Mouse (Mus musculus): ENCODE results near the gene Rpl36-ps4. TPM values are rescaled to one million over a fixed set of nuclear protein-coding genes. Genes with fewer than 3 reads are reported as not detected.
"Not testable (repeated sequence)": the region's sequence is repeated elsewhere in the genome, so short reads cannot be mapped to it uniquely, and the experiment has no call there.

Gene Rpl36-ps4
- polyA plus RNA-seq, 1 experiment from 2014 or later, result not detected

DNA sequence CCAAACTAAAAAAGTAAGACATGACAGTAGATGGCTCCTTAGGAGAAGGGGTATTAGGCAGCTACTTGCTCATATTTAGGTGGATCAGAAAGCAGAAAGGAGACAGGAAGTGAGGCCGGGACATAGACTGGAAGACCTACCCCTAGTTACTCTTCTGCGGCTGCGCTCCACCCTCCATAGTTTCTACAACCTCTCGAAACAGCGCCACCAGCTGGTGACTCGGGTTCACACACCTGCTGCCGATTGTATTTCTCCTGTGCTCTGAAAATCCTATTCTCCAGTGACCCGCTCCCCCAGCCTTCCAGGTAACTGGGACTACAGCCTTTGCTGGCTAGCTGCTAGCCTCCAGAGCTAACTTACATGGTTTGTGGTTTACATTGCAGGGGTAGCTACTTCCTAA is 37.5 kb downstream of the Rpl36-ps4 start:
- Histone ChIP-seq H3K9me3 (0 out of 2 replicates have a peak, but pooled peaks cover 5% of the 10 kb centered on the region), H3K27ac (no peak overlapping the region), H3K4me3 (no peak overlapping the region), H3K36me3 (replicated peaks) (no peaks in the 10 kb centered on the region), H3K27me3 (ENCODE audit: poor library complexity, severe bottlenecking) (no peaks in the 10 kb centered on the region), H3K4me1 (no peaks in the 10 kb centered on the region)
- no peak for DNase-seq (ENCODE audit: extremely low spot score, low spot score)
- 64% methylated on average over 8 of the region's 8 CpGs for WGBS

DNA sequence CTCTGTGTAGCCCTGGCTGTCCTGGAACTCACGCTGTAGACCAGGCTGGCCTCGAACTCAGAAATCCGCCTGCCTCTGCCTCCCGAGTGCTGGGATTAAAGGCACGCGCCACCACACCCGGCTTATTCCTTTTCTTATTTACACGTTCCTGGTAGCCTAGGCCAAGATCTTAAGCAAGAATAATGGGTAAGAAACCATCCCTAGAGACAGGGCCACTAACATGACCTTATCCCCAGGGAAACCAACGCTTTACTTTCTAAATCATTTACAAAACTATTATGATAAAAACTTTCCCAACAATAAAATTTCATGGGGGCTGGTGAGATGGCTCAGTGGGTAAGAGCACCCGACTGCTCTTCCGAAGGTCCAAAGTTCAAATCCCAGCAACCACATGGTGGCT is 38.6 kb downstream of the Rpl36-ps4 start:
- WGBS, result 94% methylated on average over 11 of the region's 11 CpGs
- not testable (repeated sequence) for H3K27me3 ChIP-seq (ENCODE audit: poor library complexity, severe bottlenecking); H3K4me1 ChIP-seq; H3K27ac ChIP-seq; H3K4me3 ChIP-seq; DNase-seq (ENCODE audit: extremely low spot score, low spot score); H3K36me3 ChIP-seq (replicated peaks); H3K9me3 ChIP-seq

DNA sequence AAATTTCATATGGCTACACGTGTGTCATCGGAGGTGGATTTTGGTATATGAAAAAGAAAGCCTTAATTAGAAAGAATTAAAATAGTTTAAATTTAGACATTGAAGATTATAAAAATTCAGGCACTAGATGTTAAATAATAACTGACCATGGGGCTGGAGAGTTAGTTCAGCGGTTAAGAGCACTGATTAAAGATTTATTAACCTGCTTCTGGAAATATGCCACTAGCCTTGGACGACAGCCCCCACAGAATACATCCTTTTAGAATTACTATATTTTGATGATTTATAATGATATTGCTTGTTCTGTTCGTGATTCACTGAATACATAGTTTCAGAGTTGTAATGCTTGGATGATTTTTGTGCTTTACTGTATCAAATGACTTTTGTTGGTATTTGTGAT is 39.2 kb downstream of the Rpl36-ps4 start:
- H3K36me3 ChIP-seq (replicated peaks); H3K27me3 ChIP-seq (ENCODE audit: poor library complexity, severe bottlenecking); H3K27ac ChIP-seq; DNase-seq (ENCODE audit: extremely low spot score, low spot score); H3K4me1 ChIP-seq; H3K9me3 ChIP-seq; H3K4me3 ChIP-seq: not testable (repeated sequence)
- 93% methylated on average over 5 of the region's 5 CpGs for WGBS

DNA sequence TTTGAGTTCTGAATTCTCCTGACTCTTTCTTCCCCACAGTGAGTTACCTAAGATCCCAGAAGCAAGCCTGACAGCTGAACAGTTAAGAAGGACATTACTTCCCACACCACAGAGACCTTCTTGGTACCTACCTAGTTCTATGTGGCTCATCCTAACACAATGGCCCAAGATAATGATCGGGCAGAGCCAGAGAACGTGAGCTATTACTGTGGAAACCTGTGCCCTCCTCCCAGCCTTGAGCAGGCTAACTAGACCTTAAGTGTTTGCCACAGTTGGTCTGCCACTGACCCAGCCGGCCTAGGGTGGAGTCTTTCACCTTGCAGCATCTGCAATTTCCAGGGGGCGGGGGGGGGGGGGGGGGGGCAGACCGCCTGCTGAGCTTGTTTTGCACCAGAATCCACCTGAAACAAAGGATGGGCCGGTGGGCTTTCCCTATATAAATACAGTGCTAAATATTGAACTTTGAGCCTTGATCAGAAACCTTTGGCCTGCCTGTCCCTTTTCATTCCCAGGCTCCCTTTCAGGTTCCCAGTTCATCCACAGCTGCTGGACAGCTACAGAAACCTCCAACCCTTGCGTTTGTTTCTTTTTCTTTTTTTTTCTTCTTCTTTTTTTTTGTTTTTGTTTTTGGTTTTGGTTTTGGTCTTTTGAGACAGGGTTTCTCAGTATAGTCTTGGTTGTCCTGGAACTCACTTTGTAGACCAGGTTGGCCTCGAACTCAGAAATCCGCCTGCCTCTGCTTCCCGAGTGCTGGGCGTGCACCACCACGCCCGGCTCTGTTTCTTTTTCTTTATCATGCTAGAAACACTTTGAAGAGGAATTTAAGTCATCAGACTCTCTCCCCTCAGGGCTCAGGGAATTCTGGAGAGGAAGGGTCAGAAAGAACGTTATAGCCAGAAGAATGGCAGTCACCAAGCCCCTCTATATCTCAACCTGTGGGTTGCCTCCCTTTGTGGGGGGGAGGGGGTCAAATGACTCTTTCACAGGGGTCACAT is 42.6 kb downstream of the Rpl36-ps4 start:
- Histone ChIP-seq H3K4me1 (no peaks in the 10 kb centered on the region), H3K27me3 (ENCODE audit: poor library complexity, severe bottlenecking) (no peaks in the 10 kb centered on the region), H3K36me3 (replicated peaks) (no peaks in the 10 kb centered on the region), H3K27ac (no peak overlapping the region), H3K9me3 (0 out of 2 replicates have a peak, but pooled peaks cover 5% of the 10 kb centered on the region), H3K4me3 (no peak overlapping the region)
- DNase-seq (ENCODE audit: extremely low spot score, low spot score), result no peak
- WGBS, result 93% methylated on average over 13 of the region's 14 CpGs

DNA sequence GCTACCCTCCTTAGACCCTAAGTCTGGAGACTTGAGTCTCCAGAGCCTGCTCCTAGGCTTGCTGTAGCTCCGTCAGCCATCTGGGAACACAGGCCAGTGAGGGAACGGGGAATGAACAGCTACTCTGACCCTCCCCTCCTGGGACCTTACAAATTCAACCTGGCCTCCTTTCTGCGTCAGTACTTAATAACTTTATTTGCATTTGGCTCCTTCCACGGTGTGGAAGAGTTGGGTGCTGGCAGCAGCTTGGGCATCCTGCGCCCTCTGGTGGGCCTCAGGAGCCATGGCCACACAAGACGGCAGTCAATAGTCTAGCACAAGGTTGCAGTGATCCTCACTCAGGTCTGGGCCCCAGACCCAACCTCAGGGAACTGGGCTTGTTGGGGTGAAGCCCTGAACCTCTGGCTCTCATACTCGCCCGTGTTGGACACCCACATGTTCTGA is 47.7 kb downstream of the Rpl36-ps4 start:
- not testable (repeated sequence) for H3K9me3 ChIP-seq; H3K27ac ChIP-seq; DNase-seq (ENCODE audit: extremely low spot score, low spot score); H3K27me3 ChIP-seq (ENCODE audit: poor library complexity, severe bottlenecking); H3K4me3 ChIP-seq; H3K36me3 ChIP-seq (replicated peaks); H3K4me1 ChIP-seq
- WGBS, result 35% methylated on average over 7 of the region's 8 CpGs

Other genes with a start within 250 kb of the Rpl36-ps4 start
- 146 and 150 TPM in 2 replicates for gene Msh2, start 248.6 kb upstream of the Rpl36-ps4 start, polyA plus RNA-seq (2016; fragmentation: Nextera tagmentation; extraction: Ambion mirVana)
- gene Kcnk12, start 123.0 kb upstream of the Rpl36-ps4 start, polyA plus RNA-seq (2016; fragmentation: Nextera tagmentation; extraction: Ambion mirVana), result 0.07 and 0.20 TPM in 2 replicates
- 111 and 115 TPM in 2 replicates for gene Msh6, start 54.1 kb downstream of the Rpl36-ps4 start, polyA plus RNA-seq (2016; fragmentation: Nextera tagmentation; extraction: Ambion mirVana)
- gene Fbxo11, start 144.3 kb downstream of the Rpl36-ps4 start, polyA plus RNA-seq (2016; fragmentation: Nextera tagmentation; extraction: Ambion mirVana), result 15.3 and 15.4 TPM in 2 replicates

All from forebrain, embryonic 10.5 days (tissue).